Mouse (Mus musculus) heart, adult 2 months (tissue): ENCODE results near the gene Cyp4f39.

ENCODE experiments used
- CTCF ChIP-seq: fragments of 200-600 bp; IDR thresholded peaks from 2 replicates; pipeline ENCODE4 v1.8.1; 2022; ENCODE audit warnings: antibody characterized with exemption, mild to moderate bottlenecking, moderate library complexity
- EP300 ChIP-seq: fragments of 200-500 bp; IDR thresholded peaks from 2 replicates; pipeline ENCODE4 v1.6.1; 2011; ENCODE audit warnings: low read depth, low read length, control low read depth; ENCODE audit not compliant: insufficient read depth
- POLR2A ChIP-seq: fragments of 200-500 bp; IDR thresholded peaks from 2 replicates; pipeline ENCODE4 v1.6.1; 2011; ENCODE audit warnings: mild to moderate bottlenecking, low read depth, low read length, control low read depth; ENCODE audit not compliant: insufficient read depth

GRCm38 (mm10) chr17:32474954-32475560 is 22.5 kb downstream of the Cyp4f39 start:
- TF ChIP-seq CTCF (no peak), POLR2A (no peak), EP300 (no peak)
